Mouse (Mus musculus) spleen, adult 18-20 months (tissue): ENCODE measurements around the gene Gp1ba.

Source experiments
- DNase-seq, 2 experiments: peaks; one replicate each; pipeline ENCODE4 v3.0.0; 2022; ENCODE audit warnings: mixed read lengths in 2 of 2

Gene Gp1ba

GRCm38 (mm10) chr11:70671333-70672047, 32.6 kb downstream of the Gp1ba start:
- no peak for DNase-seq

- no peak for DNase-seq
Measured at GRCm38 (mm10) chr11:70674014-70674413, 35.1 kb downstream of the Gp1ba start.

- DNase-seq, result no peak
Measured at GRCm38 (mm10) chr11:70674501-70674900, 35.6 kb downstream of the Gp1ba start.

GRCm38 (mm10) chr11:70678092-70678491, 39.2 kb downstream of the Gp1ba start:
- DNase-seq, result no peak

- DNase-seq, result no peak
Measured at GRCm38 (mm10) chr11:70678576-70678975, 39.7 kb downstream of the Gp1ba start.

GRCm38 (mm10) chr11:70679361-70679760, 40.4 kb downstream of the Gp1ba start:
- DNase-seq, result no peak

GRCm38 (mm10) chr11:70679894-70680293, 41.0 kb downstream of the Gp1ba start:
- DNase-seq, result peak; percentile 44 to 56

GRCm38 (mm10) chr11:70681170-70681569, 42.2 kb downstream of the Gp1ba start:
- DNase-seq, result no peak

- DNase-seq, result no peak
Measured at GRCm38 (mm10) chr11:70681897-70682581, 43.1 kb downstream of the Gp1ba start.

- DNase-seq, result no peak
Measured at GRCm38 (mm10) chr11:70683640-70684039, 44.7 kb downstream of the Gp1ba start.

GRCm38 (mm10) chr11:70686901-70687566, 48.1 kb downstream of the Gp1ba start:
- DNase-seq, result no peak

GRCm38 (mm10) chr11:70687601-70688199, 48.8 kb downstream of the Gp1ba start, which contains the start of gene Camta2:
Gene Camta2, minus strand, starts transcription at chr11:70688105.
- DNase-seq, result peak; percentile 79 to 91

- DNase-seq, result no peak
Measured at GRCm38 (mm10) chr11:70688372-70688771, 49.5 kb downstream of the Gp1ba start.

GRCm38 (mm10) chr11:70689578-70689977, 50.7 kb downstream of the Gp1ba start:
- no peak for DNase-seq
